Mouse (Mus musculus) E14TG2a.4 (cell line): ENCODE data around the gene Tprkb.
"Not testable (repeated sequence)": the region's sequence is repeated elsewhere in the genome, so short reads cannot be mapped to it uniquely, and the experiment has no call there.

Source experiments
- H3K27me3 ChIP-seq: 2 replicates; pipeline ENCODE4 v1.6.1; 2014; ENCODE audit warnings: low read length, control low read depth; ENCODE audit not compliant: insufficient read depth
- H3K36me3 ChIP-seq: 2 replicates; pipeline ENCODE4 v1.6.1; 2014; ENCODE audit warnings: low read length, control low read depth; ENCODE audit not compliant: insufficient read depth
- H3K4me1 ChIP-seq: replicated peaks from 2 replicates; pipeline ENCODE4 v1.6.1; 2014; ENCODE audit warnings: low read depth, low read length, control low read depth
- H3K4me3 ChIP-seq: replicated peaks from 2 replicates; pipeline ENCODE4 v1.5.1; 2014; ENCODE audit warnings: mild to moderate bottlenecking, low read length
- H3K9me3 ChIP-seq: 2 replicates; pipeline ENCODE4 v1.6.1; 2014; ENCODE audit warnings: low read length, control low read depth
- CTCF ChIP-seq: conservative IDR thresholded peaks from 2 replicates; pipeline ENCODE4 v1.5.1; 2014; ENCODE audit warnings: low read length
- NANOG ChIP-seq: IDR thresholded peaks from 2 replicates; pipeline ENCODE4 v1.6.1; 2014; ENCODE audit warnings: borderline replicate concordance, low read length, mixed read lengths
- POU5F1 ChIP-seq: IDR thresholded peaks from 2 replicates; pipeline ENCODE4 v1.6.1; 2014; ENCODE audit warnings: low read length, borderline replicate concordance

The Tprkb gene

GRCm38 (mm10) chr6:85976242-85976641, 64.6 kb downstream of the Tprkb start:
- no peaks in the 10 kb centered on the region for H3K36me3 ChIP-seq
- H3K4me1 ChIP-seq: 0 out of 2 replicates have a peak, but pooled peaks cover 2% of the 10 kb centered on the region
- no peak for TF ChIP-seq NANOG
- no peak for TF ChIP-seq POU5F1
- TF ChIP-seq CTCF: no peak
- H3K27me3 ChIP-seq: 0 out of 2 replicates have a peak, but pooled peaks cover 2% of the 10 kb centered on the region
- no peak overlapping the region for H3K4me3 ChIP-seq
- peaks cover 19% of the 10 kb centered on the region for H3K9me3 ChIP-seq

DNA sequence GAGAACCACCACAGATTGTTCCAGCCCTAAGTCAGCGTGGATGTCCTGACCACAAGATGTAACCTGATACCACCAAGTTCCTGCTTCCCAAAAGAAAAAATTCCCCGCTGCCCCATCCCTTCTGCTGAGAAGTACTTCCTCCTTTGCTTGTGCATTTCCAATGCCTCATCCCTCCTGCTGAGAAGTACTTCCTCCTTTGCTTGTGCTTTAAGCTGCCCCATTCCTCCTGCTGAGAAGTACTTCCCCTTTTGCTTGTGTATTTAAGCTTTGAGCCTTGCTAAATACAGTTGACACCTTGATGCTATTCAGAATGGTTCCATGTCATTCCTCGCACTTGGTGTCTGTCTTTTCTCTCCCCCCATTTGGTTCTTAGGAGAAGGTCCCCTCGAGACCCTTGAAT, 67.1 kb downstream of the Tprkb start:
- not testable (repeated sequence) for H3K36me3 ChIP-seq, H3K27me3 ChIP-seq, H3K4me3 ChIP-seq, H3K4me1 ChIP-seq
- H3K9me3 ChIP-seq: peaks cover 19% of the 10 kb centered on the region
